Mouse (Mus musculus) midbrain, embryonic 11.5 days (tissue): Measurements from ENCODE around the gene Blzf1. TPM values are rescaled to one million over a fixed set of nuclear protein-coding genes. Genes with fewer than 3 reads are reported as not detected.

Experiments
- ATAC-seq: fragments of 200-750 bp; cut with Nextera tagmentation; 2 replicates; pipeline ENCODE4 v1.8.0; 2017; ENCODE audit warnings: moderate TSS enrichment, moderate library complexity; ENCODE audit not compliant: low FRiP score
- DNase-seq: peaks from one replicate; pipeline ENCODE4 v3.0.0; 2015; ENCODE audit warnings: low spot score; ENCODE audit errors: missing footprints
- H3K27ac ChIP-seq: fragments of 300-500 bp; sonication (generic); 2 replicates; pipeline ENCODE4 v1.5.1; 2014; ENCODE audit warnings: low read depth, low read length
- H3K27me3 ChIP-seq: fragments of 300-500 bp; sonication (generic); 2 replicates; pipeline ENCODE4 v1.6.1; 2014; ENCODE audit warnings: mild to moderate bottlenecking, low read length, moderate library complexity, mixed read lengths; ENCODE audit not compliant: control insufficient read depth, insufficient read depth
- H3K36me3 ChIP-seq: fragments of 300-500 bp; sonication (generic); 2 replicates; pipeline ENCODE4 v1.6.1; 2014; ENCODE audit warnings: mild to moderate bottlenecking, low read length, moderate library complexity, mixed read lengths; ENCODE audit not compliant: control insufficient read depth, insufficient read depth
- H3K4me1 ChIP-seq: fragments of 300-500 bp; sonication (generic); 2 replicates; pipeline ENCODE4 v1.6.1; 2014; ENCODE audit warnings: low read length; ENCODE audit not compliant: control insufficient read depth, insufficient read depth
- H3K4me2 ChIP-seq: fragments of 300-500 bp; sonication (generic); 2 replicates; pipeline ENCODE4 v1.6.1; 2014; ENCODE audit warnings: mild to moderate bottlenecking, moderate library complexity
- H3K4me3 ChIP-seq: fragments of 300-500 bp; sonication (generic); 2 replicates; pipeline ENCODE4 v1.5.1; 2014; ENCODE audit warnings: low read depth, low read length
- H3K9ac ChIP-seq: fragments of 300-500 bp; sonication (generic); 2 replicates; pipeline ENCODE4 v1.6.1; 2014; ENCODE audit warnings: low read length
- H3K9me3 ChIP-seq: fragments of 300-500 bp; sonication (generic); 2 replicates; pipeline ENCODE4 v1.6.1; 2016; ENCODE audit warnings: low read length; ENCODE audit not compliant: control insufficient read depth
- WGBS: fragments of 180-500 bp; shearing (Covaris S2); extraction: QIAGEN DNeasy Blood & Tissue Kit; methylation state at CpG from one replicate; pipeline ENCODE4 v1.1.7; 2014; 5-methylcytosine and 5-hydroxymethylcytosine counted together
- polyA plus RNA-seq: library from polyadenylated mRNA; unstranded; fragments of >200 nt; fragmentation: Nextera tagmentation; extraction: Ambion mirVana; gene quantifications from 2 replicates; pipeline ENCODE4 v1.2.1, GENCODE M21; 2014

Blzf1 gene
- polyA plus RNA-seq, 1 experiment from 2014 or later, result 26.8 TPM

DNA sequence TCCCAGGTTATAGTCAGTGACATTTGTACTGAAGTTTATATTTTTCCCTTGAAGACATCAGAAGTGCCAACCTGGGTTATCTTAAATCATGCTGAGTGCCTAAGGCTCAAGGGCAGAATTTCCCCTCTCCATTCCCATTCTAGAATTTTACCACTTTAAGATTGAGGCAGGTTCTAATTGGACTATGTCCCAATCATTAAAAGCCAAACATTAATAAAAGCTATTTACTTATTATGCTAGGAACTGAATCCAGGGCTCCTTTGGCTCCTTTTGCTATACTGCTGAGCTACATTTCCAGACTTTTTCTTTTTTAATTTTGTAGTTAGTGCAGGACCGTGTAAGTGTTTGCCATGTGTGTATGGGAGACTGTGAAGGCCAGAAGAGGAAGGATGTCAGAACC is 55.9 kb downstream of the Blzf1 start:
- H3K4me2 ChIP-seq, result no peak overlapping the region
- 90% methylated on average over 1 of the region's 1 CpGs for WGBS

DNA sequence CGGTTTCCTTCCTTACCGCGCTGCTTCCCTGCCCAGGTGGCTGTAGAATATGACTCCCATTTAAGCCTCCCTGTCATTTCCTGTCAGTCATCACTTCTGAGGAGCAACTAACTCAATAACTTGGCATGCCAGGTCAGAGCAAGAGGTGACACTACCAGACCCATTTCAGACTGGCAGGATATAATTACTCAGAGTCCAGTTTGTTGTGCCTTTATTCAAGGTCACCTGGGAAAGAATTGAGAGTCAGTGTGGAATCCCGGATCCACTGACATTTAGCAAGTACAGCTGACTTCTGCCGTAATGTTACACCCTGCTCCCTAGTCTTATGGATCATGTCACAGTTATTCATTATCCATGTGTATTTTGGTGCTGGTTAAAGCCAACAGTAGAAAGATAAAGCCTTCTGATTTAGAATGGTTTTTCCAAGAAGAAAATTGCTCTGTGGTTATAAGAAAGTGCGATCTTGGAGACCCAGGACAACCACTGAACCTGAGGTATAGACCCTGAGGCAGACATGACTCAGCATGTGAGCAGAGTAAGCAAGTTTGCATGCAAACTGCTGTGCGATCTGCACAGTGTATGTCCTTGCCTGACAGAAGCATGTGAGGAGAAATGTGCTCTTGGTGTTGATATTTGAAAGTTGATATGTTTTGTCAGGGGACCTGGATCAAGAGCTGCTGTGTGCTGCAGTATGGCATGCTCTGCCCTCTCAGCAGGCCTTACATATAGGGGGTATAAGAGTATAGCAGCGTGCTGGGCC is 56.7 kb downstream of the Blzf1 start:
- Histone ChIP-seq H3K36me3 (no peaks in the 10 kb centered on the region), H3K4me2 (peak overlapping the region; percentile 80), H3K4me3 (peak overlapping the region; percentile 7; the same call in 1 of the 2 replicates), H3K9ac (no peak overlapping the region), H3K9me3 (no peaks in the 10 kb centered on the region), H3K4me1 (peaks cover 12% of the 10 kb centered on the region), H3K27me3 (peaks cover 2% of the 10 kb centered on the region; the same call in 1 of the 2 replicates), H3K27ac (no peak overlapping the region)
- no peak for DNase-seq
- WGBS, result 64% methylated on average over 8 of the region's 8 CpGs
- no peak for ATAC-seq

More for the DNA sequence above, 55.9 kb downstream of the Blzf1 start:
- Histone ChIP-seq H3K36me3 (no peaks in the 10 kb centered on the region), H3K4me1 (peaks cover 12% of the 10 kb centered on the region), H3K4me3 (no peak overlapping the region), H3K9ac (no peak overlapping the region), H3K27me3 (peaks cover 2% of the 10 kb centered on the region; the same call in 1 of the 2 replicates), H3K27ac (no peak overlapping the region), H3K9me3 (no peaks in the 10 kb centered on the region)
- DNase-seq (peak; percentile 68), ATAC-seq (no peak)

DNA sequence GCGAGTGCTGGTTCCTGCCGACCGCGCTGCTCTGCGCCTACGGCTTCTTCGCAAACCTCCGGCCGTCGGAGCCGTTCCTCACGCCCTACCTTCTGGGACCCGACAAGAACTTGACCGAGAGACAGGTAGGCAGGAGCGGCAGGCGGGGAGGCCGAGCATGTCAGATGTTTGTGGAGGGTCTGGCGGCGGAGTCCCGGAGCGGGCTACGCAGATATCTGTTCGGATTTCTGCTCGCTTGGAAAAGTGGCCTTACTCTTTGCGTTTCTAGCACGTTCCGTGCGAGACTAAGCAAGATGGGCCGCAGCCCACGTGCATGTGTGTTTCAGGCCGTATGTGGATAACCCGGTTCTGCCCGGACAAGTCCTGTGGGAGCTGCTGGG is 58.0 kb downstream of the Blzf1 start:
- Histone ChIP-seq H3K9ac (peak overlapping the region; percentile 69), H3K27ac (peak overlapping the region; percentile 25), H3K4me3 (peak overlapping the region; percentile 63), H3K4me2 (peak overlapping the region; percentile 80), H3K36me3 (no peaks in the 10 kb centered on the region), H3K4me1 (peaks cover 12% of the 10 kb centered on the region), H3K27me3 (peaks cover 2% of the 10 kb centered on the region; the same call in 1 of the 2 replicates), H3K9me3 (no peaks in the 10 kb centered on the region)
- ATAC-seq, result no peak
- DNase-seq, result peak; percentile 96
- under 1% methylated on average over 33 of the region's 33 CpGs for WGBS

DNA sequence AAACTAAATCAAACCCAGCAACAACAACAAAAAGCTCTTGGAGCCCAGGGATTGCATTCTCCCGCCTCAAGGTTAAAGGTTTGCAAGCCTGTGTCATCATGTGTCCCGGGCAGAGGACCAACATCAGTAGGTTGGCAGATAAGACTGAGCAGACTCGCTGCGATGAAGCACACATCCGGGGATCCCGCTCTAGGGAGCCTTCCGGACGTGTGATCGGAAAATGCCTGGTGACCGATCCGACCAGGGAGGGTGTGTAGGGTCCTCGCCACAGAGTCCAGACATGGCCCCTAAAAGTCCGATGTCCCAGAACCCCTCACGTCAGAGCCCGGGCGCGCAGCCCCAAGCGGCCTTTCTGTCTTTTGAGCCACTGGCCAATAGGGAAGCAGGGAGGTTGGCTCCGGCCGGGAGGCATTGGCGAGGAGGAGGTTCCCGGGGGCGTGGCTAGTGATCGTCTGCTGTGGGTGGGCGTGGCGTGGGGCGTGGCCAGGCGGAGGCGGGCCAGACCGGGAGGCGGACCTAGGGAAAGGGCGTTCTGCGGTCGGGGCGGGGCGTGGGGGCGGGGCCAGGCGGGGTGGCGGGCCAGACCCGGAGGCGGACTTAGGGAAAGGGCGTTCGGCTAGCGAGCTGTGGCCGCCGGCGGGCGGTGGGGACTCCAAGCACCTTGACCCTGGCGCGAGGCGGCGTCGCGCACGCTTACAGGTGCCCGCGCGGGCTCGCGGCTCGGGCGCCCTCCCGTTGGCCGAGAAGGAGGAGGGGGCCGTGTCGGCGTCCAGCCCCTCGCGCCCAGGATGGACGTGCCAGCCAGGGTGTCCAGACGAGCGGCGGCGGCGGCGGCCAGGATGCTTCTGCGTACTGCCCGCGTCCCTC is 58.6 kb downstream of the Blzf1 start, which contains the start of gene Slc19a2:
Gene Slc19a2 (plus strand): TSS at position 582 of the 867 bp plus-strand sequence.
- peak within 1 kb of the TSS; percentile 25 for H3K27ac ChIP-seq
- ATAC-seq, result peak; percentile 98
- H3K4me2 ChIP-seq, result peak within 1 kb of the TSS; percentile 80
- no peaks in the 10 kb centered on the region for H3K36me3 ChIP-seq
- H3K9me3 ChIP-seq, result no peaks in the 10 kb centered on the region
- peak; percentile 99 for DNase-seq
- H3K4me1 ChIP-seq, result peaks cover 12% of the 10 kb centered on the region
- H3K27me3 ChIP-seq, result peaks cover 2% of the 10 kb centered on the region; the same call in 1 of the 2 replicates
- H3K9ac ChIP-seq, result peak within 1 kb of the TSS; percentile 69
- H3K4me3 ChIP-seq, result peak within 1 kb of the TSS; percentile 63
- under 1% methylated on average over 78 of the region's 79 CpGs for WGBS

DNA sequence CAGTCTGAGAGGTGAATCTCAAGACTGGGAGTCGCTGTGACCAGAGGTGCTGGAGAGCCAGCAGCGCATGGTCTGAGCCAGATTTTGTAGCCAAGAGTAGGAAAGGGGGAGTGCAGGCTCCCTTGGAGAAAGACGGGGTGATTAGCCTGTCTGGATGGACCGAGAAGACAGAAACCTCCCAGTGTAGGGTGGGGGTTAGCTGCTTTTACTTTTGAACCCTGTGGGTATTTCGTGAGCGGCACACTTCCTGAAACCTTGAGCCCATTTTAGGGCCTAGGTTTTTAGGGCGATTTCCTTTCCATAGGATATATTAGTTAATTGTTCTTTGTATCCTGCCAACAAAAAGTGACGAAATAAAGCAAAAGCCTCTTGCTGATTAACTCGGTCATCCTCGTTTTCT is 59.3 kb downstream of the Blzf1 start:
- H3K9ac ChIP-seq, result peak overlapping the region; percentile 55
- peak; percentile 88 for DNase-seq
- H3K4me2 ChIP-seq, result peak overlapping the region; percentile 80
- 8% methylated on average over 10 of the region's 10 CpGs for WGBS
- H3K4me1 ChIP-seq, result peaks cover 12% of the 10 kb centered on the region
- no peaks in the 10 kb centered on the region for H3K9me3 ChIP-seq
- H3K36me3 ChIP-seq, result no peaks in the 10 kb centered on the region
- H3K27me3 ChIP-seq, result peaks cover 2% of the 10 kb centered on the region; the same call in 1 of the 2 replicates
- no peak for ATAC-seq
- H3K4me3 ChIP-seq, result peak overlapping the region; percentile 63
- no peak overlapping the region for H3K27ac ChIP-seq

DNA sequence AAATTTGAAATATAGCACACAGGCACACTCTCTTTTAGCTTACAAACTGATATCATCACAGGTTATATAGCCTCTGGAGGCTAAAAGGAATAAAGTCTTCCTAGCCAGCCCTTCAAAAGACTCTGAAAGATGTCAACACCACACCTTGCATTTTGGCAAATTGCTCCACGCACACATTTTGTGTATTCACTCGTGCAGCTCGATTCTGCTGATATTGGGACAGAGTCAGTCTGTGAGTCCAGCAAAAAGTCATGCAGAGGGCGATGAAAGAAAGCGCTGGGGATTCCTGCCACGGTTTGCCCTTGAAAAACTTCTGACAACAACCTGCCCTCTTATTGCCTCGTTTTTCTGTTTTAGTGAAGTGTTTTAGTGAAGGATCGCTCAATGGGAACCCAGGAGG is 59.8 kb downstream of the Blzf1 start:
- Histone ChIP-seq H3K27ac (no peak overlapping the region), H3K9me3 (no peaks in the 10 kb centered on the region), H3K27me3 (peaks cover 2% of the 10 kb centered on the region; the same call in 1 of the 2 replicates), H3K4me1 (peaks cover 12% of the 10 kb centered on the region), H3K4me3 (peak overlapping the region; percentile 63; the same call in 1 of the 2 replicates), H3K9ac (peak overlapping the region; percentile 55), H3K4me2 (peak overlapping the region; percentile 80), H3K36me3 (no peaks in the 10 kb centered on the region)
- DNase-seq (peak; percentile 79), ATAC-seq (no peak)
- WGBS, result 31% methylated on average over 8 of the region's 8 CpGs

DNA sequence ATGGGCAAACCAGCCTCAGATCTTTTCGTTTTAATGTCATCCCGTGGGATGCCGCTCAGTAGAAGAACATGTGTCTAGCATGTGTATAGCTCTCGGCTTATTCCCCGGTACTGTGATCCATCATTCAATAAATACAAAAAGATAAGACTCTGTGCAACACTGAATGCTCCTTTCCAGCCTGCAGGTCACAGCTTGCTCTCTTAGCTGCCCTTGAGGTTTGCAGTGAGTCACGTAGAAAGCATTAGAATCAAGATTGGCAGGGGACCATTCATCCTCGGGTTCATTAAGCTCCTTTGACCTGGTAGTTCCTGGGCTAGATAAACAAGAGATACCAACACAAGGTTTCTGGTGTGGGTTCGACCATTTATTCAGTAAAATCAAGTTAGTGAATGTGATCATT is 64.5 kb downstream of the Blzf1 start:
- 72% methylated on average over 8 of the region's 8 CpGs for WGBS
- H3K9me3 ChIP-seq, result no peaks in the 10 kb centered on the region
- H3K9ac ChIP-seq, result no peak overlapping the region
- peaks cover 4% of the 10 kb centered on the region for H3K4me1 ChIP-seq
- no peak for ATAC-seq
- no peak overlapping the region for H3K27ac ChIP-seq
- H3K27me3 ChIP-seq, result no peaks in the 10 kb centered on the region; the same call in 1 of the 2 replicates
- H3K4me2 ChIP-seq, result no peak overlapping the region
- no peaks in the 10 kb centered on the region for H3K36me3 ChIP-seq
- no peak overlapping the region for H3K4me3 ChIP-seq
- DNase-seq, result peak; percentile 82

DNA sequence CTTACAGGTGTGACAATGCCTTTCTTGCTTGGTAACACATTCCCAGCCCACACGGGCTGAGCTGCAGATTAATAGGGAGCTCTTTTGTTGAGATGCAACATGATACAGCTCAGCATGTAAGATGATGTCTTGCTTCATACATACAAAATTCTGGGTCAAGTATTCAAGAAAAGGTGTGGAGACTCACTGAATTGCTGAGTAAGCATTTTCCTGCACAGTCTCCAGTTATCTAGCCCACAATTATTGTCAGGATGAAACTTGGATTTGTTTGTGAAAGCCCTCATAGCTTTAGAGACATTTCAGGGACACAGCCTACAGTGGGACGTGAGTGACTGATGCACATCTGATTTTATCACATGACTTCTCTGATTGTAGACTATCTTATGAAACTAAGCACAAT is 65.8 kb downstream of the Blzf1 start:
- Histone ChIP-seq H3K4me1 (no peaks in the 10 kb centered on the region), H3K9me3 (no peaks in the 10 kb centered on the region), H3K9ac (no peak overlapping the region), H3K27me3 (no peaks in the 10 kb centered on the region), H3K4me3 (no peak overlapping the region), H3K27ac (no peak overlapping the region), H3K36me3 (no peaks in the 10 kb centered on the region), H3K4me2 (no peak overlapping the region)
- DNase-seq (peak; percentile 44), ATAC-seq (no peak)
- 83% methylated on average over 2 of the region's 2 CpGs for WGBS
